Mouse (Mus musculus): Measurements from ENCODE around the gene Fgfr2. TPM values are rescaled to one million over a fixed set of nuclear protein-coding genes. Genes with fewer than 3 reads are reported as not detected.

Gene Fgfr2
- polyA plus RNA-seq, 1 experiment, result 0.17 TPM

GRCm38 (mm10) chr7:130664037-130664436 lies 2459.1 kb downstream of the Fgfr2 start:
- peaks cover 11% of the 10 kb centered on the region for H3K36me3 ChIP-seq (ENCODE audit: control insufficient read depth, insufficient read depth)
- no peak overlapping the region for H3K4me2 ChIP-seq (ENCODE audit: low read depth)
- TF ChIP-seq USF1 (IDR thresholded peaks at IDR 0.05; ENCODE audit: low read depth) (no peak), REST (IDR thresholded peaks at IDR 0.05; ENCODE audit: insufficient read depth, insufficient read length) (no peak), POLR2A (IDR thresholded peaks at IDR 0.05; ENCODE audit: insufficient read length, low read depth) (no peak), SRF (IDR thresholded peaks at IDR 0.05; ENCODE audit: control insufficient read depth, insufficient read length, low read depth) (no peak), MYOD1 (IDR thresholded peaks at IDR 0.05; ENCODE audit: control insufficient read depth in 1 of 3, insufficient read length in 2 of 3, low read depth in 2 of 3) (no peak), TCF3 (IDR thresholded peaks at IDR 0.05; ENCODE audit: insufficient read length, low read depth) (no peak), POLR2AphosphoS2 (IDR thresholded peaks at IDR 0.05; ENCODE audit: insufficient read length, low read depth) (no peak), CEBPB (IDR thresholded peaks at IDR 0.05; ENCODE audit: insufficient read depth, poor library complexity, severe bottlenecking) (no peak), TCF12 (IDR thresholded peaks at IDR 0.05; ENCODE audit: insufficient read depth, poor library complexity, severe bottlenecking) (no peak), MYOG (IDR thresholded peaks at IDR 0.05; ENCODE audit: control insufficient read depth in 1 of 3, insufficient read depth in 1 of 3, insufficient read length in 2 of 3, low read depth in 2 of 3) (no peak)
- H3K27me3 ChIP-seq (ENCODE audit: control insufficient read depth, insufficient read depth, insufficient read length), result no peaks in the 10 kb centered on the region
- H3ac ChIP-seq (ENCODE audit: control insufficient read depth, insufficient read length), result no peak overlapping the region
- H3K79me2 ChIP-seq (ENCODE audit: control insufficient read depth, insufficient read depth), result peaks cover 83% of the 10 kb centered on the region
- H3K4me3 ChIP-seq, result no peak overlapping the region

- no peak overlapping the region for H3ac ChIP-seq (ENCODE audit: control insufficient read depth, insufficient read length)
- H3K36me3 ChIP-seq (ENCODE audit: control insufficient read depth, insufficient read depth), result peaks cover 18% of the 10 kb centered on the region
- TF ChIP-seq MAX (IDR thresholded peaks at IDR 0.05; ENCODE audit: low read depth) (no peak), CEBPB (IDR thresholded peaks at IDR 0.05; ENCODE audit: insufficient read depth, poor library complexity, severe bottlenecking) (no peak), USF1 (IDR thresholded peaks at IDR 0.05; ENCODE audit: low read depth) (no peak), MYOD1 (IDR thresholded peaks at IDR 0.05; ENCODE audit: control insufficient read depth in 1 of 3, insufficient read length in 2 of 3, low read depth in 2 of 3) (peak in 2 of 3 experiments; percentile 16 to 68), SRF (IDR thresholded peaks at IDR 0.05; ENCODE audit: control insufficient read depth, insufficient read length, low read depth) (no peak), REST (IDR thresholded peaks at IDR 0.05; ENCODE audit: insufficient read depth, insufficient read length) (no peak), MYOG (IDR thresholded peaks at IDR 0.05; ENCODE audit: control insufficient read depth in 1 of 3, insufficient read depth in 1 of 3, insufficient read length in 2 of 3, low read depth in 2 of 3) (peak in 1 of 3 experiments; percentile 39), TCF12 (IDR thresholded peaks at IDR 0.05; ENCODE audit: insufficient read depth, poor library complexity, severe bottlenecking) (no peak), POLR2A (IDR thresholded peaks at IDR 0.05; ENCODE audit: insufficient read length, low read depth) (no peak), E2F4 (IDR thresholded peaks at IDR 0.05; ENCODE audit: insufficient read depth) (no peak)
- no peak overlapping the region for H3K4me3 ChIP-seq
- peaks cover 83% of the 10 kb centered on the region for H3K79me2 ChIP-seq (ENCODE audit: control insufficient read depth, insufficient read depth)
- H3K4me2 ChIP-seq (ENCODE audit: low read depth), result no peak overlapping the region
- H3K27me3 ChIP-seq (ENCODE audit: control insufficient read depth, insufficient read depth, insufficient read length), result no peaks in the 10 kb centered on the region
Measured at GRCm38 (mm10) chr7:130662869-130663268, 2460.3 kb downstream of the Fgfr2 start.

GRCm38 (mm10) chr7:130662250-130662649 lies 2460.9 kb downstream of the Fgfr2 start:
- H3K36me3 ChIP-seq (ENCODE audit: control insufficient read depth, insufficient read depth), result peaks cover 21% of the 10 kb centered on the region
- peaks cover 84% of the 10 kb centered on the region for H3K79me2 ChIP-seq (ENCODE audit: control insufficient read depth, insufficient read depth)
- TF ChIP-seq E2F4 (IDR thresholded peaks at IDR 0.05; ENCODE audit: insufficient read depth), result no peak
- no peak for TF ChIP-seq REST (IDR thresholded peaks at IDR 0.05; ENCODE audit: insufficient read depth, insufficient read length)
- TF ChIP-seq SRF (IDR thresholded peaks at IDR 0.05; ENCODE audit: control insufficient read depth, insufficient read length, low read depth), result no peak
- TF ChIP-seq TCF3 (IDR thresholded peaks at IDR 0.05; ENCODE audit: insufficient read length, low read depth), result no peak
- TF ChIP-seq POLR2A (IDR thresholded peaks at IDR 0.05; ENCODE audit: insufficient read length, low read depth), result no peak
- no peak for TF ChIP-seq CEBPB (IDR thresholded peaks at IDR 0.05; ENCODE audit: insufficient read depth, poor library complexity, severe bottlenecking)
- TF ChIP-seq POLR2AphosphoS2 (IDR thresholded peaks at IDR 0.05; ENCODE audit: insufficient read length, low read depth), result no peak
- no peak for TF ChIP-seq MYOG (IDR thresholded peaks at IDR 0.05; ENCODE audit: control insufficient read depth in 1 of 3, insufficient read depth in 1 of 3, insufficient read length in 2 of 3, low read depth in 2 of 3)
- TF ChIP-seq MAX (IDR thresholded peaks at IDR 0.05; ENCODE audit: low read depth), result no peak
- TF ChIP-seq USF1 (IDR thresholded peaks at IDR 0.05; ENCODE audit: low read depth), result no peak
- no peak for TF ChIP-seq MYOD1 (IDR thresholded peaks at IDR 0.05; ENCODE audit: control insufficient read depth in 1 of 3, insufficient read length in 2 of 3, low read depth in 2 of 3)
- TF ChIP-seq TCF12 (IDR thresholded peaks at IDR 0.05; ENCODE audit: insufficient read depth, poor library complexity, severe bottlenecking), result no peak
- H3K27me3 ChIP-seq (ENCODE audit: control insufficient read depth, insufficient read depth, insufficient read length), result no peaks in the 10 kb centered on the region
- no peak overlapping the region for H3ac ChIP-seq (ENCODE audit: control insufficient read depth, insufficient read length)
- no peak overlapping the region for H3K4me3 ChIP-seq
- no peak overlapping the region for H3K4me2 ChIP-seq (ENCODE audit: low read depth)

- TF ChIP-seq TCF12 (IDR thresholded peaks at IDR 0.05; ENCODE audit: insufficient read depth, poor library complexity, severe bottlenecking) (peak; percentile 27), MYOG (IDR thresholded peaks at IDR 0.05; ENCODE audit: control insufficient read depth in 1 of 3, insufficient read depth in 1 of 3, insufficient read length in 2 of 3, low read depth in 2 of 3) (peak; percentile 67 to 88 (median 77)), MAX (IDR thresholded peaks at IDR 0.05; ENCODE audit: low read depth) (no peak), MYOD1 (IDR thresholded peaks at IDR 0.05; ENCODE audit: control insufficient read depth in 1 of 3, insufficient read length in 2 of 3, low read depth in 2 of 3) (peak in 2 of 3 experiments; percentile 41 to 80)
Measured at GRCm38 (mm10) chr7:130659129-130659528, 2464.0 kb downstream of the Fgfr2 start.

GRCm38 (mm10) chr7:130657751-130658150 lies 2465.4 kb downstream of the Fgfr2 start:
- Histone ChIP-seq H3ac (ENCODE audit: control insufficient read depth, insufficient read length) (no peak overlapping the region), H3K4me2 (ENCODE audit: low read depth) (no peak overlapping the region), H3K4me3 (no peak overlapping the region), H3K79me2 (ENCODE audit: control insufficient read depth, insufficient read depth) (peaks cover 98% of the 10 kb centered on the region), H3K36me3 (ENCODE audit: control insufficient read depth, insufficient read depth) (peaks cover 15% of the 10 kb centered on the region), H3K27me3 (ENCODE audit: control insufficient read depth, insufficient read depth, insufficient read length) (no peaks in the 10 kb centered on the region)
- TF ChIP-seq USF1 (IDR thresholded peaks at IDR 0.05; ENCODE audit: low read depth), result no peak
- no peak for TF ChIP-seq TCF12 (IDR thresholded peaks at IDR 0.05; ENCODE audit: insufficient read depth, poor library complexity, severe bottlenecking)
- TF ChIP-seq REST (IDR thresholded peaks at IDR 0.05; ENCODE audit: insufficient read depth, insufficient read length), result no peak
- no peak for TF ChIP-seq POLR2AphosphoS2 (IDR thresholded peaks at IDR 0.05; ENCODE audit: insufficient read length, low read depth)
- no peak for TF ChIP-seq MYOD1 (IDR thresholded peaks at IDR 0.05; ENCODE audit: control insufficient read depth in 1 of 3, insufficient read length in 2 of 3, low read depth in 2 of 3)
- no peak for TF ChIP-seq MAX (IDR thresholded peaks at IDR 0.05; ENCODE audit: low read depth)
- no peak for TF ChIP-seq E2F4 (IDR thresholded peaks at IDR 0.05; ENCODE audit: insufficient read depth)
- TF ChIP-seq MYOG (IDR thresholded peaks at IDR 0.05; ENCODE audit: control insufficient read depth in 1 of 3, insufficient read depth in 1 of 3, insufficient read length in 2 of 3, low read depth in 2 of 3), result no peak
- no peak for TF ChIP-seq CEBPB (IDR thresholded peaks at IDR 0.05; ENCODE audit: insufficient read depth, poor library complexity, severe bottlenecking)

More at GRCm38 (mm10) chr7:130659129-130659528, 2464.0 kb downstream of the Fgfr2 start:
- Histone ChIP-seq H3ac (ENCODE audit: control insufficient read depth, insufficient read length) (no peak overlapping the region), H3K79me2 (ENCODE audit: control insufficient read depth, insufficient read depth) (peaks cover 98% of the 10 kb centered on the region), H3K36me3 (ENCODE audit: control insufficient read depth, insufficient read depth) (peaks cover 18% of the 10 kb centered on the region), H3K27me3 (ENCODE audit: control insufficient read depth, insufficient read depth, insufficient read length) (no peaks in the 10 kb centered on the region), H3K4me3 (no peak overlapping the region), H3K4me2 (ENCODE audit: low read depth) (no peak overlapping the region)
